Mouse (Mus musculus) hindbrain, embryonic 14.5 days (tissue): ENCODE measurements at regions not wholly inside any gene's neighbourhood (a gene's known extent, or its start where the extent isn't known, plus 50 kb on each side); places are given as distances from the start of the nearest gene placed in this dataset.

Experiments
- ATAC-seq: fragments of 200-750 bp; cut with Nextera tagmentation; 2 replicates; pipeline ENCODE4 v1.8.0; 2017; ENCODE audit warnings: moderate number of reproducible peaks, mild to moderate bottlenecking, moderate TSS enrichment, moderate library complexity; ENCODE audit not compliant: low FRiP score
- DNase-seq: peaks from one replicate; pipeline ENCODE4 v3.0.0-alpha.2; 2015; ENCODE audit warnings: low spot score
- H3K27ac ChIP-seq: fragments of 300-500 bp; sonication (generic); 2 replicates; pipeline ENCODE4 v1.5.1; 2014; ENCODE audit warnings: mild to moderate bottlenecking, moderate library complexity
- H3K27me3 ChIP-seq: fragments of 300-500 bp; sonication (generic); 2 replicates; pipeline ENCODE4 v1.6.1; 2014; ENCODE audit warnings: mild to moderate bottlenecking, low read length, mixed read lengths; ENCODE audit not compliant: control insufficient read depth, insufficient read depth
- H3K36me3 ChIP-seq: fragments of 300-500 bp; sonication (generic); replicated peaks from 2 replicates; pipeline ENCODE4 v1.6.1; 2014; ENCODE audit not compliant: control insufficient read depth, insufficient read depth
- H3K4me1 ChIP-seq: fragments of 300-500 bp; sonication (generic); replicated peaks from 2 replicates; pipeline ENCODE4 v1.6.1; 2014; ENCODE audit warnings: antibody characterized with exemption, low read length, mixed read lengths; ENCODE audit not compliant: control insufficient read depth, insufficient read depth
- H3K4me2 ChIP-seq: fragments of 300-500 bp; sonication (generic); replicated peaks from 2 replicates; pipeline ENCODE4 v1.6.1; 2014; ENCODE audit warnings: mild to moderate bottlenecking, moderate library complexity
- H3K4me3 ChIP-seq: fragments of 300-500 bp; sonication (generic); replicated peaks from 2 replicates; pipeline ENCODE4 v1.5.1; 2014; ENCODE audit warnings: mild to moderate bottlenecking, low read length
- H3K9ac ChIP-seq: fragments of 300-500 bp; sonication (generic); 2 replicates; pipeline ENCODE4 v1.6.1; 2014
- H3K9me3 ChIP-seq: fragments of 300-500 bp; sonication (generic); 2 replicates; pipeline ENCODE4 v1.6.1; 2016; ENCODE audit warnings: low read length; ENCODE audit not compliant: control insufficient read depth
- WGBS: fragments of 180-500 bp; shearing (Covaris S2); extraction: QIAGEN DNeasy Blood & Tissue Kit; methylation state at CpG from one replicate; pipeline ENCODE4 v1.1.7; 2014; 5-methylcytosine and 5-hydroxymethylcytosine counted together

DNA sequence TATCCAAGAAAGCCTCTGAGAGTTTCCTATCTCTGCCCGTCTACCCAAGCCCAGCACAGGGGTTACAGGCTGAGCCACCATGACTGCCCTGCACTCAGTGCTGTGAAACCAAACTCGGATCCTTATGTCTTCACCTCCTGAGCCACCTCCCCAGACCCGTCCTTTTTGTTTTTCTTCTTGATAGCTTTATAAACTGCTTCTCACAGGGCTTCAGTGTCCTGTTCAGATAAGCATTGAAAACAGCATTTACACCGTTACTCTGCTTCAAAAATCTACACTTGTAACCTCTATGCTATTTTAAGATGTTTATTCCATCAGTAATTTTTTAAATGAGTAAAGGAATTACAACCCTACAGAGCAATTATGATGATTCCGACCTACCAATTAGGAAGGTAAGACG, 253.0 kb downstream of the Dhx15 start:
- Histone ChIP-seq H3K9me3 (no peaks in the 10 kb centered on the region), H3K27ac (no peak overlapping the region), H3K4me1 (no peaks in the 10 kb centered on the region), H3K27me3 (no peaks in the 10 kb centered on the region), H3K4me3 (no peak overlapping the region), H3K36me3 (no peaks in the 10 kb centered on the region), H3K4me2 (no peak overlapping the region), H3K9ac (no peak overlapping the region)
- 90% methylated on average over 6 of the region's 6 CpGs for WGBS
- no peak for ATAC-seq
- no peak for DNase-seq

- H3K4me1 ChIP-seq: no peaks in the 10 kb centered on the region
- no peak overlapping the region for H3K4me2 ChIP-seq
- no peak overlapping the region for H3K4me3 ChIP-seq
- no peaks in the 10 kb centered on the region for H3K27me3 ChIP-seq
- 59% methylated on average over 17 of the region's 17 CpGs for WGBS
- H3K27ac ChIP-seq: no peak overlapping the region
- no peak overlapping the region for H3K9ac ChIP-seq
- no peaks in the 10 kb centered on the region for H3K36me3 ChIP-seq
- ATAC-seq (peak; percentile 21; the same call in 1 of the 2 replicates), DNase-seq (no peak)
- no peaks in the 10 kb centered on the region for H3K9me3 ChIP-seq
These were observed 254.6 kb downstream of the Dhx15 start for GRCm38 (mm10) chr5:51935391-51936354.

DNA sequence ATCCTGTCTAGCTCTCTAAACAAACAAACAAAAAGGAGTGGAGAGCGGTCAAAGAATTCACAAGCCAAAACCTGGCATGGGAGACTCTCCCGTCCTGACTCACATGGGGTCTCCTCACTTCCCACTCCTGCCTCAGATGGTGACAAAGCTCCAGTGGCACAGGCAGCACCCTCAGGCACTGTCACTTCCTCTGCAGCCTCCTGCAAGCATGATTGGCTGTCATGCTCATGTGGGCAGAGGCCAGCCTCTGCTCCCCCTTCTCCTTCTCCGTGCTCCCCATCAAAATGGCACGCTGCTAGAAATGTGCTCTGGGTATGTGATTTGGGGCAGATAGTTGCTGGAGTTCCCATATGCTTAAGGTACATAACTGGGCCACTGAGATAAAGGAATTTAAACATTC, 255.4 kb downstream of the Dhx15 start:
- DNase-seq (no peak), ATAC-seq (no peak)
- no peaks in the 10 kb centered on the region for H3K36me3 ChIP-seq
- 69% methylated on average over 4 of the region's 4 CpGs for WGBS
- H3K27me3 ChIP-seq: no peaks in the 10 kb centered on the region
- no peaks in the 10 kb centered on the region for H3K9me3 ChIP-seq
- H3K4me3 ChIP-seq: no peak overlapping the region
- no peak overlapping the region for H3K4me2 ChIP-seq
- no peak overlapping the region for H3K27ac ChIP-seq
- 0 out of 2 replicates have a peak, but pooled peaks cover 2% of the 10 kb centered on the region for H3K4me1 ChIP-seq
- H3K9ac ChIP-seq: no peak overlapping the region

DNA sequence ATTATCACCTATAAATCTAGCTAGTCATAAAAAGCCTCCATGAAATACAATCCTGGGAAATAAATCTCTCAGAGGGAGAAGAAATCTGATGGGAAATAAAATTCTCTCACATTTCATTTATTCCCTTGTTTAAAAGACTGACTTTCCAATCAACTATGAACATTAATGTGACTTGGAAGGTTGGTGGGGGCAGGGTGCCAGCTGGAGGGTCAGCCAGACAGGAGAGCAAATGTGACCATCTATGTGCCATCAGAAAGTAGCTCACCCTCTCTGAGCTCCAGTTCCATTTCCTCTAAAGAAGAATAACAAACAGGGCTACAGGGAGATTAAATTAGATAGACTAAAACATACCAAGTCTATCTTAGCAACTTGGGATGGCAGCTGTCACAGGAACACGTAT, 257.0 kb downstream of the Dhx15 start:
- DNase-seq: no peak
- H3K27me3 ChIP-seq: no peaks in the 10 kb centered on the region
- no peak overlapping the region for H3K9ac ChIP-seq
- no peak for ATAC-seq
- H3K36me3 ChIP-seq: no peaks in the 10 kb centered on the region
- H3K4me1 ChIP-seq: 0 out of 2 replicates have a peak, but pooled peaks cover 3% of the 10 kb centered on the region
- 82% methylated on average over 1 of the region's 1 CpGs for WGBS
- H3K9me3 ChIP-seq: no peaks in the 10 kb centered on the region
- H3K27ac ChIP-seq: no peak overlapping the region
- H3K4me3 ChIP-seq: no peak overlapping the region
- no peak overlapping the region for H3K4me2 ChIP-seq

GRCm38 (mm10) chr5:51930416-51930815, 259.9 kb downstream of the Dhx15 start:
- Histone ChIP-seq H3K4me2 (no peak overlapping the region), H3K4me1 (0 out of 2 replicates have a peak, but pooled peaks cover 3% of the 10 kb centered on the region), H3K9me3 (no peaks in the 10 kb centered on the region), H3K27me3 (no peaks in the 10 kb centered on the region), H3K4me3 (no peak overlapping the region), H3K9ac (no peak overlapping the region), H3K36me3 (no peaks in the 10 kb centered on the region), H3K27ac (no peak overlapping the region)
- ATAC-seq: no peak
- 80% methylated on average over 3 of the region's 3 CpGs for WGBS
- no peak for DNase-seq

- no peak overlapping the region for H3K9ac ChIP-seq
- 0 out of 2 replicates have a peak, but pooled peaks cover 3% of the 10 kb centered on the region for H3K4me1 ChIP-seq
- no peaks in the 10 kb centered on the region for H3K36me3 ChIP-seq
- no peaks in the 10 kb centered on the region for H3K27me3 ChIP-seq
- no peak overlapping the region for H3K4me2 ChIP-seq
- DNase-seq: no peak
- 97% methylated on average over 3 of the region's 3 CpGs for WGBS
- H3K27ac ChIP-seq: no peak overlapping the region
- no peak overlapping the region for H3K4me3 ChIP-seq
- no peak for ATAC-seq
- no peaks in the 10 kb centered on the region for H3K9me3 ChIP-seq
These were observed 261.5 kb downstream of the Dhx15 start for GRCm38 (mm10) chr5:51928801-51929200.

GRCm38 (mm10) chr5:51923417-51923816, 266.9 kb downstream of the Dhx15 start:
- Histone ChIP-seq H3K4me2 (no peak overlapping the region), H3K27ac (no peak overlapping the region), H3K36me3 (no peaks in the 10 kb centered on the region), H3K4me1 (no peaks in the 10 kb centered on the region), H3K9me3 (no peaks in the 10 kb centered on the region), H3K4me3 (no peak overlapping the region), H3K9ac (no peak overlapping the region), H3K27me3 (no peaks in the 10 kb centered on the region)
- ATAC-seq (no peak), DNase-seq (no peak)
- 83% methylated on average over 7 of the region's 7 CpGs for WGBS

DNA sequence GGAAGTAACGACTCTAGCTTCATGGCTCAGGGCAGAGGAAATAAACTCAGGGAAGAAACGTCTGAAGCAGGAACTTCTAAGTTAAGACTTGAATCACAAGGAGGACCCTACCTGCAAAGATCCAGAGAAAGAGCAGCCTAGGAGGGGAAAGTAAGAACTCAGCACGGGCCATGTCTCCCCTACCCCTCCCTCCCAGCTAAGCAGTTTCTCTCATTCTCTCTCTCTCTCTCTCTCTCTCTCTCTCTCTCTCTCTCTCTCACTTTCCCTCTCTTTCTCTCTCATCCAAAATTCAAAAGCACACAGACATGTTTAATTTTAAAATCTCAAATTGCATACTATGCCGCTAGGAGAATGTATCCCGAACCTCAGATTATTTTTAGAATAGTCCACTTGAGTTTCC, 267.3 kb downstream of the Dhx15 start:
- Histone ChIP-seq H3K27me3 (no peaks in the 10 kb centered on the region), H3K27ac (no peak overlapping the region), H3K9ac (no peak overlapping the region), H3K9me3 (no peaks in the 10 kb centered on the region), H3K4me2 (no peak overlapping the region), H3K36me3 (no peaks in the 10 kb centered on the region), H3K4me1 (no peaks in the 10 kb centered on the region), H3K4me3 (no peak overlapping the region)
- 59% methylated on average over 5 of the region's 5 CpGs for WGBS
- DNase-seq: no peak
- no peak for ATAC-seq

DNA sequence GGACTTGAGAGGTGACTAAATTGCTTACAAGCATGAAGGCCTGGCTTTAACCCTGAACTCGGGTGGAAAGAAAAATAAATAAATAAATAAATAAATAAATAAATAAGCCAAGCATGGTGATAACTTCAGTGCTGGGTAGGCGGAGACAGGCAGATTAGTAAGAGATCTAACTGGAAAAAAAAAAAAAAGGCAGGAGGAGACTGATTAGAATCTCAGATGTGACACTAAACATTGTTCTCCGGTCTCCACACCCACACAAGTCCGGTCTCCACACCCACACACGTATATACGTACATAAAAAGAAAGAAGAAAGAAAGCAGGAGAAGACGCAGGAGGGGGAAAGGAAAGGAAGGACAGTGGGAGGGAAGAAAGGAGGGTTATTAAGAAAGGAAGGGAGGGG, 267.8 kb downstream of the Dhx15 start:
- Histone ChIP-seq H3K4me1 (no peaks in the 10 kb centered on the region), H3K36me3 (no peaks in the 10 kb centered on the region), H3K27ac (no peak overlapping the region), H3K27me3 (no peaks in the 10 kb centered on the region), H3K9ac (no peak overlapping the region), H3K4me3 (no peak overlapping the region), H3K9me3 (no peaks in the 10 kb centered on the region), H3K4me2 (no peak overlapping the region)
- 73% methylated on average over 7 of the region's 7 CpGs for WGBS
- DNase-seq: no peak
- no peak for ATAC-seq
